Mouse (Mus musculus) C2C12 (cell line): ENCODE measurements around the gene Mymx. TPM values are rescaled to one million over a fixed set of nuclear protein-coding genes. Genes with fewer than 3 reads are reported as not detected.

Source experiments
- H3K27me3 ChIP-seq: one replicate; pipeline ENCODE4 v1.6.1; 2011; ENCODE audit not compliant: control insufficient read depth, insufficient read depth, insufficient read length
- H3K36me3 ChIP-seq: one replicate; pipeline ENCODE4 v1.6.1; 2011; ENCODE audit not compliant: control insufficient read depth, insufficient read depth
- H3K4me3 ChIP-seq: one replicate; pipeline ENCODE4 v1.5.1; 2011; ENCODE audit warnings: mild to moderate bottlenecking, control low read depth; ENCODE audit not compliant: poor library complexity, insufficient read depth, severe bottlenecking
- H3K79me2 ChIP-seq: one replicate; pipeline ENCODE4 v1.6.1; 2011; ENCODE audit not compliant: control insufficient read depth, insufficient read depth
- H3K79me3 ChIP-seq: one replicate; pipeline ENCODE4 v1.6.1; 2011; ENCODE audit warnings: low read depth, control low read depth
- H3ac ChIP-seq: one replicate; pipeline ENCODE3; 2011; ENCODE audit warnings: low read depth; ENCODE audit not compliant: control insufficient read depth, insufficient read length
- CEBPB ChIP-seq: IDR thresholded peaks from one replicate; pipeline ENCODE4 v1.6.1; 2011; ENCODE audit warnings: low read depth, mild to moderate bottlenecking, control low read depth, moderate library complexity
- CTCF ChIP-seq: IDR thresholded peaks from one replicate; pipeline ENCODE4 v1.5.1; 2011; ENCODE audit not compliant: control insufficient read depth, insufficient read depth, insufficient read length
- FOSL1 ChIP-seq: IDR thresholded peaks from one replicate; pipeline ENCODE4 v1.8.0; 2011; ENCODE audit warnings: mild to moderate bottlenecking, low read length; ENCODE audit not compliant: poor library complexity, insufficient read depth, severe bottlenecking
- MAX ChIP-seq: IDR thresholded peaks from one replicate; pipeline ENCODE4 v1.6.1; 2011; ENCODE audit warnings: mild to moderate bottlenecking, control low read depth
- MYOD1 ChIP-seq: IDR thresholded peaks from one replicate; pipeline ENCODE4 v1.6.1; 2011; ENCODE audit warnings: low read depth; ENCODE audit not compliant: control insufficient read depth, insufficient read length
- MYOG ChIP-seq: IDR thresholded peaks from one replicate; pipeline ENCODE4 v1.6.1; 2011; ENCODE audit not compliant: control insufficient read depth, insufficient read length; ENCODE audit errors: extremely low read depth
- USF1 ChIP-seq: IDR thresholded peaks from one replicate; pipeline ENCODE4 v1.6.1; 2011; ENCODE audit warnings: low read depth, mild to moderate bottlenecking, control low read depth, moderate library complexity
- polyA plus RNA-seq: library from polyadenylated mRNA; unstranded; fragments of >200 nt; fragmentation: generic; extraction: Trizol; gene quantifications from one replicate; pipeline ENCODE4 v1.2.1, GENCODE M21; 2012; ENCODE audit warnings: missing spikeins

Gene Mymx
- polyA plus RNA-seq, 1 experiment, result 1.7 TPM

GRCm38 (mm10) chr17:45616679-45617078 lies 14.8 kb upstream of the Mymx start:
- no peaks in the 10 kb centered on the region for H3K79me3 ChIP-seq
- no peaks in the 10 kb centered on the region for H3K36me3 ChIP-seq
- no peak overlapping the region for H3ac ChIP-seq
- H3K27me3 ChIP-seq, result no peaks in the 10 kb centered on the region
- no peak overlapping the region for H3K4me3 ChIP-seq
- TF ChIP-seq MAX (no peak), CTCF (no peak), CEBPB (peak; percentile 32), MYOG (no peak)
- H3K79me2 ChIP-seq, result no peaks in the 10 kb centered on the region

DNA sequence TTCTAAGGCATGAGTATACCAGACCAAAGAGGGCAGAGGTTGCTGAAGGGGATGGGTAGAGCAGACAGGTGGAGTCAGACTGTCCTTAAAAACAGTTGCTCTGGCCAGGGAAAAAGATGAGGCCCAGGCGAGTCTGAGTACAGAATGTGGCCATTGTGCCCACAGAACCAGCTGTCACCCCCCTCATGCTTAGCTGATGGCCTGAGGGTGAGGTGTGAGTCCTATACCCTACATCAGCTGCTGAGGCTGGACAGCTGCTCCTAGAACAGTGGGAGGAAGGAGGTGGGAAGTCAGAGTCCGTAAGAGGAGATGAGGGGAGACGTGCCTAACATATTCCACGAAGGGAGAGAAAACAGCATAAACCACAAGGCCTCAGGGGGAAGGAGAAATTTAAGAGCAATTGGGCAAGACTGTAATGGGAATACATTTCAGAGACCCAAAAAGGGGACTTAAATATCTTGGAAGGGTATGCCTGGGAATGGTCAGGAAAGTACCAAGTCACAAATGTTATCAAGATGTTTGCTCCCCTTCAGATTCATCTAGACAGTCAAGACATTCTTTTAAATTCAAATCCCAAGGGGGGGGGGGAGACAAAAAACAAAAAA lies 14.2 kb upstream of the Mymx start:
- Histone ChIP-seq H3K79me3 (no peaks in the 10 kb centered on the region), H3ac (no peak overlapping the region), H3K36me3 (no peaks in the 10 kb centered on the region), H3K4me3 (no peak overlapping the region), H3K27me3 (no peaks in the 10 kb centered on the region), H3K79me2 (no peaks in the 10 kb centered on the region)
- TF ChIP-seq MYOG, result peak; percentile 84
- no peak for TF ChIP-seq MAX
- no peak for TF ChIP-seq CTCF
- TF ChIP-seq MYOD1, result peak; percentile 93
- TF ChIP-seq CEBPB, result peak; percentile 61

GRCm38 (mm10) chr17:45612921-45613320 lies 11.0 kb upstream of the Mymx start:
- Histone ChIP-seq H3K4me3 (no peak overlapping the region), H3K36me3 (no peaks in the 10 kb centered on the region), H3ac (no peak overlapping the region), H3K79me2 (no peaks in the 10 kb centered on the region), H3K27me3 (no peaks in the 10 kb centered on the region), H3K79me3 (no peaks in the 10 kb centered on the region)
- no peak for TF ChIP-seq FOSL1
- no peak for TF ChIP-seq MYOD1
- TF ChIP-seq MYOG, result no peak
- TF ChIP-seq CTCF, result no peak
- no peak for TF ChIP-seq CEBPB
- TF ChIP-seq USF1, result no peak
- TF ChIP-seq MAX, result no peak

DNA sequence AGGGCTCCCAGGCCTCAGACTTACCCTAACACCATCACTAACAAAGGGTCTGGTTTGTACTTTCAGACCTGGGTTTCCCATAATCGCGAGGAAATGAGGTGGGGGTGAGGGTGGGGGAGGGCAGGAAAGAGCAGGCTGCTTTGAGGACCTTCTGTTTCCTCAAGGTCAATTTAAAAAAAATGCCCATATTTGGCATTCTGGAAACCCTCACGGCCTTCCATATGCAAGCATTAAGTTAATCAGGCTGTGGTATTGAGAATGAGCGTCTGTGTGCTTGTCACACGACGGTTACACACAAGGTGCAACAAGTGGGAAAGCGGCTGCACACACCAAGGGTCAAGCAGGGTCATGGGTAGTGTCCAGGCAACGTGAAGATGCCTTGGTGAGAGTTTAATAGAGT lies 10.1 kb upstream of the Mymx start:
- no peak for TF ChIP-seq USF1
- TF ChIP-seq FOSL1, result no peak
- no peak for TF ChIP-seq MYOD1
- TF ChIP-seq MYOG, result no peak
- no peak for TF ChIP-seq MAX
- no peak for TF ChIP-seq CEBPB
- TF ChIP-seq CTCF, result no peak
- Histone ChIP-seq H3K27me3 (no peaks in the 10 kb centered on the region), H3K79me2 (no peaks in the 10 kb centered on the region), H3K36me3 (no peaks in the 10 kb centered on the region), H3K79me3 (no peaks in the 10 kb centered on the region), H3ac (no peak overlapping the region), H3K4me3 (no peak overlapping the region)

DNA sequence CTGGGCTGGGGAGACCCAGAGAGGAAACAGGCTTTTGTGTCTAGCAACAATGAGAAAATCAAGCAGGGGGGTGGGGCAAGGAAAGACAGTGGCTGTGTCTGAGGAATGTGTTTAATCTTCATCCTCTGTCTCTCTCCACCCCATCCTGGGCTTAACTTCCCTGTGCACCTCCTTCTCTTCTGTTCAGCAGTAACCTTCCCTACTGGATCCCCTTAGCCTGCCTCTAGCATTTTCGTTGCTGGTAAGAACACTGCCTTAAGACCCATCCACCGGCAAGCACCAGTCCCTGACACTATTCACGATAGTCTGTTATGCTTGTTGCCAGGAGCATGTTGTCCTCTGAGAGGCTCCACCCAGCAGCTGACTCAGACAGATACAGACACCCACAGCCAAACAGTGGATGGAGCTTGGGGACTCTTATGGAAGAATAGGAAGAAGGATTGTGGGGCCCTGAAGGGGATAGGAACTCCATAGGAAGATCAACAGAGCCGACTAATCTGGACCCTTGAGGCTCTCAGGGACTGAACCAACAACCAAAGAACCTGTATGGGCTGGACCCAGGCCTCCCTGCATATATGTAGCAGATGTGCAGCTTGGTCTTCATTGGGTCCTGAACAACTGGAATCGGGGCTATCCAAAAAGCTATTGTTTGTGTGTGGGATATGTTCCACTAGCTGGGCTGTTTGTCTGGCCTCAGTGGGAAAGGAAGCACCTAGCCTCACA lies 8.4 kb upstream of the Mymx start:
- TF ChIP-seq CEBPB (no peak), MYOG (no peak), CTCF (no peak), MAX (no peak), FOSL1 (no peak), USF1 (no peak), MYOD1 (no peak)
- Histone ChIP-seq H3ac (no peak overlapping the region), H3K4me3 (no peak overlapping the region), H3K36me3 (no peaks in the 10 kb centered on the region), H3K79me2 (no peaks in the 10 kb centered on the region), H3K27me3 (no peaks in the 10 kb centered on the region), H3K79me3 (no peaks in the 10 kb centered on the region)

DNA sequence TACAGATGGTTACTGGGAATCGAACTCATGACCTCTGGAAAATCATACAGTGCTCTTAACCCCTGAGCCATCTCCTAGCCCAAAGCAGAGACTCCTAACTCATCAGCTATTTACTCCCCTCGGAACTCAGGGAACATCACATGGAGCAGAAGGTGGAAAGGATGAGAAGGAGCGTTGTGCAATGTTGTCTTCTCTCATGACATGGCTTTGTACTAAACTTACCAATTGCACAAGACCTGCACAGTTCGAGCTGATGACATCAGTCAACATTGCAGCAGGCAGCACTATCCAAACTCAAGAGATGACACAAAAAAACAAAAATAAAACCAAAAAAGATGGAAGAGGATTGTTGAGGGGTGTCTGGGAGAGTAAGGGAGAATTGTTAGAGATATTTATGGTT lies 6.5 kb upstream of the Mymx start:
- TF ChIP-seq CEBPB (peak; percentile 40), MYOG (no peak)
- Histone ChIP-seq H3K79me2 (no peaks in the 10 kb centered on the region), H3K4me3 (no peak overlapping the region), H3K79me3 (no peaks in the 10 kb centered on the region), H3ac (no peak overlapping the region), H3K27me3 (no peaks in the 10 kb centered on the region), H3K36me3 (no peaks in the 10 kb centered on the region)
